Mouse (Mus musculus) layer of hippocampus, adult 9-11 months (tissue): ENCODE measurements around the gene Ube2i.
"Not testable (repeated sequence)": the region's sequence is repeated elsewhere in the genome, so short reads cannot be mapped to it uniquely, and the experiment has no call there.

Experiments used
- DNase-seq: peaks from one replicate; pipeline ENCODE4 v3.0.0; 2022

Ube2i gene

GRCm38 (mm10) chr17:25252643-25253042, 21.8 kb downstream of the Ube2i start:
- DNase-seq: no peak

DNA sequence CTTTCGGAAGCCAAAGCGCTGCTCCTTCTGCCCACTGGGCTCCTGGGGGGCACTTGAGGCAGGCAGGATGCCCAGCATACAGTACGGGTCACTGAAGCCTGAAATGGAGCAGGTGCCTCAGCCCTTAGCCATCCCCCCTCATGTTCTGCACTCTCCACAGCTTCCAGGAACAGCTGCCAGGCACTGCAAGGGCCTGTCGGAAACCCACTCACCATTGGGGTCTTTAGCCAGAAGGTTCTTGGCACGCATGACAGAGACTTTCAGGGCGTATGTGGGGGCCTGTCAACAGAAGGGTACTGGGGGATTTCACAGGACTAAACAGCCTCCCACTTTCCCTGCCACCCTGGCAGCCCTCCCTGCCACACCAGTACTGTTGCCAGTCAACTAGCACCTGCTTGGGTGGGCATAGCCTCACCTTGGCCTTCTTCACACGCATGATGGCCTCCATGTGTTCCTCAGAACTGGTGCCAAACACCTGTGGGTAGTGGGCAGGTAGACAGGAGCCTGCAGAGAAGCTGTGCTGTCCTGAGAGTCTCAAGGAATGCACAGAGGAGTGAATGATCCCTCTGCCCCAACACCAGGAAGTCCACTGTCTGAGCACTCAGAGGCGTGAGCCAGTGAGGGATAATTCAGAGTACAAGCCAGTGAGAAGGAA, 24.1 kb downstream of the Ube2i start:
- no peak for DNase-seq

GRCm38 (mm10) chr17:25248033-25248750, 26.2 kb downstream of the Ube2i start:
- DNase-seq: no peak

DNA sequence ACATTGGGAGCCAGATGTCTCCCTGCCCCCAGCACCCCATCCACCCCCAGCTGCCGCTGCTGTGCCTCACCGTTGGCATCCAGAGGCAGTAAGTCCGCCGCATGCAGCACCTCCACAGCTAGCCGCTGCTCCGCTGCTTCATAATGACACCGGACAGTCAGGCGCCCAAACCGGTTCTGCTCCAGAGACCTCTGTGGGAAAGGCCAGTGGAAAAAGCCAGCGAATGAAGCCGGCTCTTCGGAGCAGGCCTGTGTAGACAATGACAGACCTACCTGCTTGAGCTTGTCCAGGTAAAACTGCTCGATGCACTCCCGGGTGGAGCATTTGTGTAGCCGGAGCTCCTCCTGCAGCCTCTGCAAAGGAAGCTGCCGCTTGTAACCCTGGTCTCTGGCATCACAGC, 30.2 kb downstream of the Ube2i start:
- DNase-seq: no peak

DNA sequence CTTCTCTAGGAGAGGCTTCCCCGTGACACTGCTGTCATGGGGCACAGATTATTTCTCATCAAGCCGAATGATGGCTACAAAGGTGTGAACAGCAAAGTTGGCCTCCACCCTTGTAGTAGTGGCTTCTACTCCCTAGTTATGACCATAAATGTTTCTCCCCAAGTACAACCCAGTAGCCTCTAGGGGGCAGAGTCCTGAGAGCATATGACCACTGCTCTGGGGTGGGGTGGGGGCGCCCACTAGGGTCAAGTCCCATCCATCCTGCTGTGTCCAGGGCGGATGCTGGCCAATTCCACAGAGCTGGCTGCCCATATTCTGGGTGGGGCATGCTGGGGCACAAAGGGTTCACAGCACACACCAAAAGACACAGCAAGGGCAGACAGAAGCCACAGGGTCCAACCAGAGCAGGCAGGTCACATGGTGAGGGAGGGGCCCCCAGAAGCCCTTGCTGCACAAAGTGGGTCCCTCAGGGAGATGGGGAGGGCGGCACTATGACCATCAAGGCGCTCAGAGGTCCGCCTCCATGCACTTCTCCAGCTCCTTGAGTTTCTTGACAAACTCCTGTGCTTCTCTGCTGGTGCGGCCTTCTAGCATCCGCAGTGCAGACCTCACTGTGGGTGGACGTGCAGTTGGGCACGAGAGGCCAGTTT, 31.2 kb downstream of the Ube2i start:
- DNase-seq: no peak

DNA sequence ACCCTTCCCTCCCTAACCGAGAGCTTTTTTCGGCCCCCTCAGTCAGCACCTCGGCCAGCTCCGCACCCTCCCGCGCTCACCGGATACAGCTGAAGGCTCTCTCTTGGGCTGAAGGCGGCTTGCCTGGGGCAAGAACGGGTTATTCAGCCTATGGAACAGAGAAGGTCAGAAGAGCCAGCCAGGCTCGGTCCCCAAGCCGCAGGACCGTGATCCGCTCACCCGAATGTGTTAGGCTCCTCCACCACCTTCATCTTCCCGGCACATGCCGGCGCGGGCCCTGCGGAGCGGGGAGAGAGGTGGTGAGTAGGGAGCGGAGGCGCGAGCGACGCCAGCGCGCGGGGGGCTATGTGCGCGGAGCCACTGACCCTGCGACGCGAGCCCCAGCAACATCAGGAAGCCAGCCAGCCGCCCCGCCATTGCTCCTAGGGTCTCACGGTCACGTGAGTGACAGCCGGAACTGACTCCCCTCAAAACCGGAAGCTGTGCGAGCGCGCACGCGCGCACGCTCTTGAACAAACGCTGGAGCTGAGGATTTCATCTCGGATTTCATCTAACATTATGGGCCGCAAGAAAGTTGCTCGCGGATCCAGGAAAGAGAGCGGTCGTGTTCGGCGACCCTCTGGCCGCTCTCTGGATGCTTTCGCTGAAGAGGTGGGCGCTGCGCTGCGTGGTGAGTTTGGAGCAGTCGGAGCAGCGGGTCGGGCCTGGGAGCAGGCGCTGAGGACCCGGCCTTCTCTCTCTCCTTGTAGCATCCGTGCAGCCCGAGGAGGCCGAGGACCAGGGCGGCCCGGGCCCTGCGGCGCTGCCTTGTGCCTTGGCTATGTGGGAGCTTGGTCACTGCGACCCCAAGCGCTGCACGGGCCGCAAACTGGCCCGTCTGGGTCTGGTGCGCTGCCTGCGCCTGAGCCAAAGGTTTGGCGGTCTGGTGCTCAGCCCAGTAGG, 34.5 kb downstream of the Ube2i start, which contains the start of the genes Gnptg and Tsr3:
Gene Gnptg, minus strand, starts transcription at position 430 of the 942 bp plus-strand sequence.
Gene Tsr3, plus strand, starts transcription at position 476 of the 942 bp plus-strand sequence.
- DNase-seq: peak; percentile 84

DNA sequence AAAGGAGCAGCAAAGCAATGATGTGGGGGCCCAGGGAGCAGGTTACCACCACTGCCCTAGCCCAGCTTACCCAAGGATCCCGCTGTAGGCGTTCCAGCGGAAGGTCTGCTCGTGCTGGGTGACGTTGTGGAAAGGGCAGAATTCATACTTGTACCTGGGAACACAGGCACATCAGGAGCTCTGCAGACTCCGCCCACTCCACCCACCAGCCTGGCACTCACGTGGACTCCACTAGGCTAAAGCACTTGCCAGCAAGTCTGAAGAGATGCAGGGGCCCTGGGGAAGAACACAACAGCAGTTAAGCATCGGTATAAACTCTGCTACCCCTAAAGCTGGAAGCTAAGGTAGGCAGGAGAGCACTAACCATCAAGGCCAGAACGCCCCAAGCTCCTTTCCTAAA, 38.8 kb downstream of the Ube2i start:
- DNase-seq: no peak

DNA sequence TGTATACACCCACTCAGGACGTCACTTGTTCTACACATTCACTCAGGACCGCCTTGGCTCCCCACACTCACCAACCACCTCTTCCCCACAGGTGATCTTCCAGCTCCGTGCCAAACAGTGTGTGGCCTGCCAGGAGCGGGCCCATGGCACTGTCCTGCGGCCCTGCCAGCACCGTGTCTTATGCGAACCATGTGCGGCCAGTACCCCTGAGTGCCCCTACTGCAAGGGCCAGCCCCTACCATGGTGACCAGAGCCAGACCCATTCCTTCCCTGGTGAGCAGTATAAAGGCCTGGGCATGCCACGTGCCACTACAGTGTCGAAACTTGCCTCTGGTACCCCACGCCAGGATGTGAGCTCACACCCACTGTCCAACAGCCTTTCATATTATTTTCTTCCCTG, 42.8 kb downstream of the Ube2i start:
- not testable (repeated sequence) for DNase-seq

DNA sequence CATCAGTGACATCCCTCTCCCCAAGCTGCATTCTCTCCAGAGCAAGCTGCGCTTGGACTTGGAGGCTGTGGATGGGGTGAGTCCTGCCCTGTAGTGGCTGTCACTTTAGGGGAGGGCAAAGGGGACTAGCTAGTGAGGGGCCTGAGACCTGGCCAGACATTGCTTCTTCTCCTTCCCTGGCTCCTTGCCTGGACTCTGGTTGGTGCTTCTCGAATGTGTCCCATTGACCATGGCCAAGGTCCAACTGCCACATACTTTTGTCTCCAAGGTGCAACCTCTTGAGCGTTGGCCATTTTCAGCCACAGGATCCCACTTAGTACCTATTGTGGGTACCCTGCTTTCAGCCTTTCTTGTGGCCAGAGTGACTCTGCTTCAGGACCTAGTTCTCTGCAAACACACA, 43.7 kb downstream of the Ube2i start:
- DNase-seq: no peak

DNA sequence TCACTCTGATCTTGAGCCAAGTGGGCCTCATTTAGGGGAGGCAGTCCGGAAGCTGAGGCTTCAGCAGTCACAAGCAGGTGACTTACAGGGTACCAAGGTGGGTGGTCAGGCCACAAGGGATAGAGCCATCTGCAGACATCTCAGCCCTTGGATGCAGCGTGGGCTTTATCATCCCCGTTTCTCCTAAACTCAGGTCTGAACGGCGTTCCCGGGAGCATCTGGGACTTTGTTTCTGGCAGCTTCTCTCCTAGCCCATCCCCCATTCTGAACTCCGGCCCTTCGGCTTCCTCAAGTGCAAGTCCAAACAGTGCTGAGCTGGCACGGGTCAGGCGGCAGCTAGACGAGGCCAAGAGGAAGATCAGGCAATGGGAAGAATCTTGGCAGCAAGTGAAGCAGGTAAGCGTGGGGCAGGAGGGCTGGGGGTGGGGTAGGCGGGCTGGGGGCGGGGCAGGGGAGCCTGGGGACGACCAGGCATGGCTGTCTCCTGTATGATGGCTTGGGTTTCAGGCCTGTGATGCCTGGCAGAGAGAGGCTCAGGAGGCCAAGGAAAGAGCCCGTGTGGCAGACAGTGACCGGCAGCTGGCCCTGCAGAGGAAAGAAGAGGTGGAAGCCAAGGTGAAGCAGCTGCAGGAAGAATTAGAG, 44.3 kb downstream of the Ube2i start:
- not testable (repeated sequence) for DNase-seq

- no peak for DNase-seq
These were observed 46.4 kb downstream of the Ube2i start for GRCm38 (mm10) chr17:25227991-25228390.

DNA sequence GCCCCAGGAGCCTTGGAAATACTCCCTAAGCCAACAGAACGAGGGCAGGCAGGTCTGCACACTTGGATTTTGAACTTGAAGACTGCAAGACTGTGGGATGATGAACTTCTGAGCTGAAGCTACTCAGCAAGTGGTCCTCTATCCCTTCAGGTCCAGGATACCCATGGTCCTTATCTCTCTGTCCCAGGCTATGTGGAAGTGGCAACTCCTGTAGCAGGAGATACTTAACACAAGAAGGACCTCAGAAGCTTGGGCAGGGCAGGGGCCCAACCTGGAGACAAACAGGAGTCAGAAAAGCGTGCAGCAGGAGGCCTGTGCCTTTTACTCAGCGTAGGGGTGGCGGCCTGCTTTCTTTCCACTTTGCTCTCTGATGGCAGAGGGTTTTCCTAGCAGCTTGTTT, 48.8 kb downstream of the Ube2i start:
- DNase-seq: no peak

GRCm38 (mm10) chr17:25224586-25225222, 49.7 kb downstream of the Ube2i start:
- DNase-seq: no peak

DNA sequence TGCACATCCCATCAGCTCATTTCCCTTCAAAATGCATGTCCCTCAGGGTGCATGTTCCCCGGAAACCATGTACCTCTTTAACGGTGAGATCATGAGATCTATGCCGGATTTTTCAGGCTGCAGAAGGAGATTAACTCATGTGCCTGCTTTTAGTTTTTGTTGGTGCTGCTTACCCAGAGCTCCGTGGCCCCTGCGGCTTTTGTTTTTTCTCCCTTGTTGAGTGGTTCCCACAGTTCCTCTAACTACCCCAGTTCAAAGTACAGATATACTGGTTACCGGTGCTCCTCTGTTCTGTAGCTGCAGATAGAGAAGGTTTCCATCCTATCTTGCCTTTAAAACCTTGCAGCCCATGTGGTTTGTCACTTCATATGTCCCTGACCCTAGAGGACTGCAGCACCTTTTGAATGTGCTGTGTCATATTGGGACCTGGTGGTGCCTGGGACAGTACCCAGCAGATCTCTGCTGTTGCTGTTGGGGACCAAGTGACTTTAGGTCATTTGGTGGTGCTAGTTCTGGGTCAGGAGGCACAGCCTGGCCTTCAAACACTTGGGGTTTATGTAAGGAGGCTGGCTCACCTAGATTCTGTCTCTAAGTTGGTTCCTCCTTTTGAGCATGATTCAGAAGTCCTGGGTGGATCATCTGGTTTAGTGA, 51.3 kb downstream of the Ube2i start:
- no peak for DNase-seq

DNA sequence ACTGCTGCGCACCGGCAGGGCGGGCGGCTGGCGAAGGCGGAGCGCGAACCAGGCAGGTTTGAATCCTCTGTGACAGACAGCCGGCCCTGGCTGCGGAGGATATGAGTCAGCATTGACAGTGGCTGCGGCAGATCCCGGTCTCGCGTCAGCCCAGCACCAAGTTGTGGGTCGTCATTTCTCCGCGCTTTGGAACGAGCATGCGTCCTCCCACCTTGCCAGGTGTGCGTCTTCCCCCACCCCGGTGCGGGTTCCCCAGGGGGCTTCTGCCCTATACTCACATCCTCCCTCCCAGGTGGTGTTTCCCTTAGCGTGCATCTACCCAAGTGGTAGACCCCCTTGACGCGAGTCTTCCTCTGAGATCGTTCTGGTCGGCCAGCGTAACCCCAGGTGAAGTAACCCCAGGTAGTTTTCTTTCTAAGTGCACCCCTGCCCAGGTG, 51.9 kb downstream of the Ube2i start:
- not testable (repeated sequence) for DNase-seq

DNA sequence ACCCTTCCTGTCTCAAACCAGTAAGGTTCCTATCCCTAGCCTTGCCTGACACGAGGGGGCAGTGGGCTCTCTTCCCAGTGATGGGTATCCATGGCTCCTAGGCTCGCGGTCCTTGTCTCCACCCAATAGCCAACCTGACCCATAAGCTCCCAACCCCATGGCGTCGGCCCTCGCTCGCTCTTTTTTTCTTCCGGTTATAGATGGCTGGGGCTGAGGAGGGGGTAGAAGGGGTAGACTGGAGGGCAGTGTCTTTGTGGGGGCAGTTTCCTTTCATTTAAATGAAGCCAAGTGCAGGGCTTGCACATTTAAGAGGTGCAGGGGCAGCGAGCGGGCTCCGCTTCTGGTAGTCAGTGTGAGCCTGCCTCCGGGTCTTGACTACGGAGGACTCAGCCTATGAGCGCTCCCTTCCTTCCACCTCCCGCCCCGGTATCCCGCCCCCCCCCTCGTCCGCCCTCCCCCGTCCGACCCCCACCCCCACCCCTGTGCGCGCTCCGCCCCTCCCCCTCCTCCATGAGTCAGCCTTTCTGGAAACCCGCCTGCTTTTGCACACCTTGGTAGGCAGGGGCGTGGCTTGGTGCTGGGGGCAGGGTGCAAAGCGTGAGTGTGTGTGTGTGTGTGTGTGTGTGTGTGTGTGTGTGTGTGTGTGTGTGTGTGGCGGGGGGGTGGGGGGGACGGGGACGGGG, 52.5 kb downstream of the Ube2i start:
- peak; percentile 65 for DNase-seq

DNA sequence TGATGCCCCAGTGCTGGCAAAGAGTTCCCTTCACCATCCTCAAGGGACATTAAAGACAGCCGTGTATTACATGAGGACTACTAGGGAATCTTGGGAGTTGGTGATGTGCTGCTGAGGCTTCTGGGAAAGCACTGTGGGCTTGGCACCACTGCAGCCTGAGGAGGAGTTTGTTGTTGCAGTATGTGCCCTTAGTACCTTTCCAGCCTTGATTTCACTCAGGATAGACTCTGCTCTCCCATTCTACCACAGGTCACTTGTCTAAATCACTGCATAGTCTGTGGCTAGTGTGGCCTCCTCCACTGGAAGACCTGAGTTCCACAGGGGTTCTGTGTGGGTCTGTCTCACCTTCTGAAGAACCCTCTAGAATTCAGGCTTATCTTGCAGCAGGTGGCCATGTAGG, 53.7 kb downstream of the Ube2i start:
- DNase-seq: no peak

DNA sequence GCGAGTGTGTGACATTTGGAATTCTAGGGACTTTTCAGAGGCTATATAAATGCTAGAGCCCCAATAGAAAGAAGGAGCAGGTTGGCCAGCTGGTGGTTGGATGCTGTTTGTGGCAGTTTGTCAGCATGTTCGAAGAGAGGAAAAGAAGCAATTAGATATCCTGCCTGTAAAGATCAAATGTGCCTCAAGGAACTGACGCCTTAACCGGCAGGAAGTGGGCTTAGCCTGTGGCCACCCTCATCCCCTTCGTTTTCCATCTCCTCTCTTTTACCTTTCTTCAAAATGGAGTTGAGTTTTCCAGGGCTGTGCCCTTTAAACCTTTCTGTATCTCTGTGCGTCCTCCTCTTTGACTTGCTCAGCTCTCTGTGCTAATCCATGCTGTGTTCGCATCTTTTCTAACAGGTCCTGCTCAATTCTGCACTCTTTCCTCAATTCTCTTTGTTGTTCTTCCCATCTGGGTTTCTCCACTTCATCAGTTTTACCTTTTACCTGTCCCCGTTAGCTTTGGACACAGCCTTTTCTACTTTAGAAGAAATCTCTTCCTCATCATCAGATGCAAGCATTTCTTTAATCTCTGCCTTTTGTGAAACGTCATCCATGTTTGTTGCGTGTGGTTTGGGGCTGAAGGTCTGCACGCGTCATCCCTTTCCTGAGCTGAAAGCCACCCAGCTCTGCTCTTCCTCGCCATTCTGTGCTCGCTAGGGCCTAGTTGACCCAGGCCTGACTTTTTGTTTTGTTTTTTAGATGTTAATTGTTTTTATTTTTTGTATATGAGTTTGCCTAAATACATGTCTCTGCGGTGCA, 54.7 kb downstream of the Ube2i start:
- DNase-seq: no peak

DNA sequence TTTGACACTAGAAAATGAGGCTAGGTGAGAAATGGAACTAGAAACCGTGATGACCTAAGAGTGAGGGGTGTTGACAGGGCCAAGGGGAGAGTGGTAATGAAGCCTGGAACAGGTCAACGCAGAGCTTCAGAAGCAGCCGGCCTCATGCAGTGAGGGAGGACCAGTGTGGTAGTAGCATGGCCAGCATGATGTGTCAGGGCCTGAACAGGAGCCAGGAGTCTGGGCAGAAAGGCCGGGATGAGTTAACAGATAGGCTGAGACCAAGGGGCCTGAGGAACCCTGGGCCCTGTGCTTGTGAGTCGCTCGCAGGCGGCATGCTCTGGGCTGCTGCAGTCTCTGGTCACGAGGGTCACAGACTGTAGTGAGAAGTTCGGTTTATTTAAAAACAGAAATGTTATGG, 55.5 kb downstream of the Ube2i start:
- DNase-seq: no peak

GRCm38 (mm10) chr17:25215431-25215830, 59.0 kb downstream of the Ube2i start:
- DNase-seq: no peak
